Mouse (Mus musculus): ENCODE results near the gene Phf5a. TPM values are rescaled to one million over a fixed set of nuclear protein-coding genes. Genes with fewer than 3 reads are reported as not detected.

Gene Phf5a
- polyA plus RNA-seq, 1 experiment from 2014 or later = 147 TPM

DNA sequence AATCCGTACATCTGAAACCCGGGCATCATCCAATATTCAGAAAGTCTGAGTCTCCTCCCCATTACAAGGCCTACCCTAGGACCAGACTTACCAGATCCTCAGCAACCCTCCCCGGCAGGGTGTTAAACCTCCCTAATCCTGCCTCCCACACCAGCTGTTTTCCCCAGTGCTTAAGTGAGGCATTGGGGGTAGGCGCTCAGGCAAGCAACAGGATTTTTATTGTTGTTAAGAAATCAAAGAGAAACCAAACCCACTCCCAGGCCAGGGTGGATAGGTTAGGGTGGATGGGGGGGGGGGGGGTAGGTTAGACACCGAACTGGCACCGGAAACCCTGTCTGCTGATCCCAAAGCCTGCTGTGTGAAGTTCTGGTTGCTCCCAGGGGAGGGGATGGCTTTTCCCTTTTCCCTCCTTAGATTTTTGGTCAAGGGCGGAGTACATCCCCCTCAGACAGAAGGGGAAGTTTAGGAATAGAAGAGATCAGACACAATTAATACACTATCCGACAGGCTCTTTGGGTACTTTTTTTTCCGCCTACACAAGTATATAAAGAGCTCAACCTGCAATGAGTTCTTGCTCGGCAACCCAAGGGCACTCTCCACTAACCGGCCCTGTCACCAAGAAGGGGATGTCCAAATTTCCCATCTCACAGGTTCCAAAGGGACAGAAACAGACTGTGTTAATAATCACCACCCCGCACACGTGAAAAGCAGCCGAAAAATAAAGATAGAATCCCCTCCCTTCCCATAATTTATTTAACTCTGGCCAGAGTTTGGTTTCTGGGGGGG, 14.6 kb downstream of the Phf5a start:
- H3K27me3 ChIP-seq = no peaks in the 10 kb centered on the region
- H3K4me2 ChIP-seq = peak overlapping the region; percentile 97
- H3K4me3 ChIP-seq (replicated peaks) = peak overlapping the region; percentile 87
- under 1% methylated on average over 13 of the region's 14 CpGs for WGBS
- H3K36me3 ChIP-seq = peaks cover 26% of the 10 kb centered on the region
- H3K27ac ChIP-seq = peak overlapping the region; percentile 93
- H3K9ac ChIP-seq (replicated peaks) = peak overlapping the region; percentile 90
- H3K9me3 ChIP-seq = no peaks in the 10 kb centered on the region
- H3K4me1 ChIP-seq (replicated peaks) = peaks cover 9% of the 10 kb centered on the region
- ATAC-seq (ENCODE audit: insufficient number of reproducible peaks, insufficient read depth, low FRiP score, low TSS enrichment, low read depth) = no peak

DNA sequence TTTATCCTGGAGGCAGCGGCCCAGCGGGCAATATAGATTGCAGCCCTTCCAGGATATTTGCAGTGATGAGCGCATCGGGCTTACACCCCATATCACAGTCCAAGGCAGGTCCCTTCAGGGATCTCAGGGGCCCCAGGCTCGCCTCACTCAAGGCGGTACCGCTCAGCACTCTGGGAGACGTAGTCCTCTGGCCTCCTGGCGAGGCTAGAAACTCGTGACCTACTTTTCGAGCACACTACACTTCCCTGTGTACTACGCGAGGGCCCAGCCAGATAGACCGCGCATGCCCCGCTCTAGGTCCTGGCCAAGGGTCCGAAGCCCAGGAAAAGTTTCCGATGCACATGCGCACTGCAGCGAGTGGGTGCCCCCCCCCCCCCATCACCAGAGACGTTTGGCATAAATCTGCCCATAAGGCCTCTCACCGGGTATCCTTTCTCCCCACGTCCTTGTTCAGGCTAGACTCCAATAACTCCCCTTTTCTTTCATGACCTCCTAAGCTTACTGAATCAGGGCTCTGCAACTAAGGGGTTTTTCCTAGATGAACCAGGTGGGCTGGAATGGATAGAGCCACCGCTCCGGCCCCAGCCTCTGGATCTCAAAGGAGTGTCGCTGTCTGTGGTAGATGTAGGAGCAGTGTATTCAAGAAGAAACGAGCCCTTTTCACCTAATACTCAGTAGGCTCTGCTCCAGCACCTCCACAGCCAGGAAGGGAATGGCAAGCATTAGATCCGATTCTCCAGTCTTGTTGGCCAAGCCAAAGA, 15.5 kb downstream of the Phf5a start:
- peak overlapping the region; percentile 90 for H3K9ac ChIP-seq (replicated peaks)
- peak overlapping the region; percentile 97 for H3K4me2 ChIP-seq
- H3K27me3 ChIP-seq = no peaks in the 10 kb centered on the region
- no peaks in the 10 kb centered on the region for H3K9me3 ChIP-seq
- H3K4me3 ChIP-seq (replicated peaks) = peak overlapping the region; percentile 87
- peak; percentile 84 for ATAC-seq (ENCODE audit: insufficient number of reproducible peaks, insufficient read depth, low FRiP score, low TSS enrichment, low read depth)
- peak overlapping the region; percentile 93 for H3K27ac ChIP-seq
- 0% methylated on average over 28 of the region's 28 CpGs for WGBS
- peaks cover 9% of the 10 kb centered on the region for H3K4me1 ChIP-seq (replicated peaks)
- H3K36me3 ChIP-seq = peaks cover 35% of the 10 kb centered on the region

DNA sequence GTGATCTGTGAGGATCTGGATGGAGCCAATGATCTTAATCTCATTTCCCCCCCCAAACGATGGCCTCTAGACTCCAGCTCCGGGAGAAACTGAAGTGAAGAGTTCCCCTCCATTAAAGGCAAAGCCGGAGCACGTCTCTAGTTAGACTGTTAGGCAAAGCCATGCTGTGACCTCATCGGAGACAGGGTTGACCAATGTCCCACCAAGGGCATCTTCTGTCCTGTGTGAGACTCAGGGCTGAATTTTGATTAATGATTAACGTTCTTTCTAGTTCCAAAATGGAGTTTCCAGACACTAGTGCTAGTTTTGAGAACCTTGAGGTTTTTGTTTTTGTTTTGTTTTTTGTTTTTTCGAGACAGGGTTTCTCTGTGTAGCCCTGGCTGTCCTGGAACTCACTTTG, 18.6 kb downstream of the Phf5a start:
- peaks cover 63% of the 10 kb centered on the region for H3K36me3 ChIP-seq
- no peak for ATAC-seq (ENCODE audit: insufficient number of reproducible peaks, insufficient read depth, low FRiP score, low TSS enrichment, low read depth)
- H3K4me1 ChIP-seq (replicated peaks) = peaks cover 6% of the 10 kb centered on the region
- WGBS = 89% methylated on average over 7 of the region's 7 CpGs
- no peak overlapping the region for H3K4me3 ChIP-seq (replicated peaks)
- H3K27ac ChIP-seq = no peak overlapping the region
- no peaks in the 10 kb centered on the region for H3K27me3 ChIP-seq
- no peak overlapping the region for H3K9ac ChIP-seq (replicated peaks)
- H3K4me2 ChIP-seq = no peak overlapping the region
- H3K9me3 ChIP-seq = no peaks in the 10 kb centered on the region

DNA sequence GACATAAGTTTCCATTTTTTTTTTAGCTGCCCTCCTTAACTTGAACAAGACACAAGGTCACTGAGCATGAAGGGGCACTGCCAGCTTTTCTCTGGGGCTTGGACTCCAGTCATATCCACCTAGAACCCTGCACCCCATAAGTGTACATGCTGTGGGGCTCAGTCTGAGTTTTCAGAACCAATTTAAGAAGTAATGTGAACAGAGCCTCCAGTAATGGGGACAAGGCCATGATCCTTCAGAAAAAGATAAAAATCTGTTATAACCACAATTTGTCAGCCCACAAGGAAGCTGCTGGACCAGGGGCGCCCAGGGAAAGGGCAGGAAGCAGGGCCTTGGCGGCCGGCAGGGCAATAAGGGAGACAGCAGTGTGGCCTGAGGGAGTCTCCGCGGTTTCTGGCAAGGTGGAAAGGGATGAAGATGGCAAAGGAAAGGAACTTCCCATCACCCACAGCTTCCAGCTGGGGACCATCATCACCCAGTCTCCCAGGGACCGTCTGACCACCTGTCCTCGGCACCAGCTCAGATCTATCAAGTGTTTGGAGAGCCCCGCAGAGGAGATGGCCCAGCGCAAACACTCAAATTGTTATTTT, 19.2 kb downstream of the Phf5a start:
- WGBS = 90% methylated on average over 9 of the region's 9 CpGs
- H3K9ac ChIP-seq (replicated peaks) = no peak overlapping the region
- no peak for ATAC-seq (ENCODE audit: insufficient number of reproducible peaks, insufficient read depth, low FRiP score, low TSS enrichment, low read depth)

DNA sequence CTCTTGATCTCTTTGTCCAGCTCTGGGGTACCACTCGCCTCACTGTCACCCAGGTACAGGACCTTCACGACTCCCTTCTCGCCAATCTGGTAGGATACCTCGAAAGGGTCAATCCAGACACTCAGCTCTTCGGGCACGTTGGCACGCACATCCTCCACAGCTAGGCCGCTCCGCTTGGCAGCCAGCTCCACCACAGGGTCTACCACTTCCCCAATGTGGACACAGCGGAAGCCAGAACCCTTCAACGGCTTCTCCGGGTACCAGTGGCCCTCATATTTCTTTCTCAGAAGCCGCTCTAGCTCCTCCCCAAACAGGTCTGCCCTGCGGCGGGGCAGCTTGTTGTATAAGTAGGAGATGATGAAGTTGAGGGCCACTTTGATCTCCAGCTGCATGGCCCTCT, 20.3 kb downstream of the Phf5a start:
- ATAC-seq (ENCODE audit: insufficient number of reproducible peaks, insufficient read depth, low FRiP score, low TSS enrichment, low read depth) = no peak

More for the DNA sequence above, 19.2 kb downstream of the Phf5a start:
- Histone ChIP-seq H3K4me3 (replicated peaks) (no peak overlapping the region), H3K4me1 (replicated peaks) (peaks cover 6% of the 10 kb centered on the region), H3K4me2 (no peak overlapping the region), H3K27me3 (no peaks in the 10 kb centered on the region), H3K27ac (no peak overlapping the region), H3K9me3 (no peaks in the 10 kb centered on the region), H3K36me3 (peaks cover 69% of the 10 kb centered on the region)

DNA sequence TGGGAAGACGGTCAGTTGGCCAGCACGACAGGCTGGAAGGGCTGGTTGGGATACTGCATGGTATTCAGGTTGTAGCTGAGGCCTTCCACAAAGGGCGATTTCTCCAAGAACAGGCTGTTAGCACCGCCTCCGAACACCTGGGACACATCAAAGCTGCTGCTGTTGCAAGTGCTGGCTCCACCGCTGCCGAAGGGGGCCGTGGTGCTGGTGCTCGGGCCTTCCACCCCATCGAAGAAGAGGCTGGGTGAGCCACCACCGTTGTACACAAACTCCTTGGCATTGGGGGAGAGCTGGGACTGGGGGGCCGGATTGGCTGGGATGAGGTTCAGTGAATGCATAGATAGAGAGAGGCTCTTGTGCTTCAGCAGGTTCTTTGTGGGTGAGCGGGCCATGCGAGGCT, 21.0 kb downstream of the Phf5a start:
- H3K4me1 ChIP-seq (replicated peaks) = peaks cover 3% of the 10 kb centered on the region
- 67% methylated on average over 14 of the region's 14 CpGs for whole genome bisulfite sequencing
- peaks cover 79% of the 10 kb centered on the region for H3K36me3 ChIP-seq

More for the DNA sequence above, 20.3 kb downstream of the Phf5a start:
- H3K4me1 ChIP-seq (replicated peaks) = peaks cover 6% of the 10 kb centered on the region
- no peak overlapping the region for H3K4me3 ChIP-seq (replicated peaks)
- H3K4me2 ChIP-seq = no peak overlapping the region
- H3K9me3 ChIP-seq = no peaks in the 10 kb centered on the region
- H3K27ac ChIP-seq = no peak overlapping the region
- peaks cover 79% of the 10 kb centered on the region for H3K36me3 ChIP-seq
- WGBS = 97% methylated on average over 15 of the region's 15 CpGs
- H3K9ac ChIP-seq (replicated peaks) = no peak overlapping the region
- no peaks in the 10 kb centered on the region for H3K27me3 ChIP-seq

DNA sequence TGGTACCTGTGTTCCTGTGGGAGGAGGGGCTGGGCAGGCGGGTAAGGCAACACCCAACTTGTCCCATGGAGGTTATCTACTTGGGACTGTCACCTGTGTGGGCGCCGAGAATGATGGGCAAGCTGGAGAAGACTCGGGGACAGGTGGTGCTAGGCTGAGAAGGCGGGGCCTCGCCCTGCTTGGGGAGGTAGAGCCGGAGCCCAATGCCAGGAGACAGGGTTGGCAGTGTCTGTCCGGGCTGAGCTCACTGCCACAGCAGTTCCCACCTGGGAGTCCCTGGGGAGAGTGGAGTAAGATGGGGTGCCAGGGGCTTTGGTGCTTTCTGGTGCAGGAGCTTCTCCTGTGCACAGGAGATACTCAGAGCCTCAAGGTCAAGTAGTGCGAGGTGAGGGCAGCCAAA, 22.6 kb downstream of the Phf5a start:
- Histone ChIP-seq H3K4me2 (no peak overlapping the region), H3K4me3 (replicated peaks) (no peak overlapping the region), H3K4me1 (replicated peaks) (no peaks in the 10 kb centered on the region), H3K27me3 (no peaks in the 10 kb centered on the region), H3K36me3 (peaks cover 74% of the 10 kb centered on the region), H3K27ac (no peak overlapping the region), H3K9ac (replicated peaks) (no peak overlapping the region), H3K9me3 (no peaks in the 10 kb centered on the region)
- no peak for ATAC-seq (ENCODE audit: insufficient number of reproducible peaks, insufficient read depth, low FRiP score, low TSS enrichment, low read depth)
- 79% methylated on average over 9 of the region's 9 CpGs for WGBS

More for the DNA sequence above, 21.0 kb downstream of the Phf5a start:
- Histone ChIP-seq H3K4me3 (replicated peaks) (no peak overlapping the region), H3K4me2 (no peak overlapping the region), H3K9ac (replicated peaks) (no peak overlapping the region), H3K27ac (no peak overlapping the region), H3K27me3 (no peaks in the 10 kb centered on the region), H3K9me3 (no peaks in the 10 kb centered on the region)
- no peak for ATAC-seq (ENCODE audit: insufficient number of reproducible peaks, insufficient read depth, low FRiP score, low TSS enrichment, low read depth)

DNA sequence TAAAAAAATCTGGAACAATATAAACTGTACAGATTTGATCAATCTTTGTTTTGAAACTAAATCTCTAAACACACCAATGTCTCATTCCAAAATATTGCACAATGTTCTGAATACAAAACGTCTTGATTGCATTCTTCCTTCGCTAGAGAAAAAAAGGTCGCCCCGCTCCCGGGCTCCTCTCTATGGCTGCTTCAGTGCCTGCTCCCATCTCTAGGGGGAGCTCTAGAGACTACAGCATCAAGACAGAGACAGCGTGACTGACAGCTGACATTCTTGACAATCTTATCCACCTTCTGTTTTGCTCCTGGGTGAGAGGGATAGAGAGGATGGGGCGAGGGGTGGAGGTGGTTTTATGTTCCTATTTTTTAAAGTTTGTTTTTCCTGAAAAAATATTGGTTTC, 23.4 kb downstream of the Phf5a start:
- no peak for ATAC-seq (ENCODE audit: insufficient number of reproducible peaks, insufficient read depth, low FRiP score, low TSS enrichment, low read depth)
- H3K4me2 ChIP-seq = no peak overlapping the region
- H3K4me1 ChIP-seq (replicated peaks) = no peaks in the 10 kb centered on the region
- no peak overlapping the region for H3K27ac ChIP-seq
- peaks cover 66% of the 10 kb centered on the region for H3K36me3 ChIP-seq
- no peaks in the 10 kb centered on the region for H3K9me3 ChIP-seq
- H3K4me3 ChIP-seq (replicated peaks) = no peak overlapping the region
- H3K9ac ChIP-seq (replicated peaks) = no peak overlapping the region
- 59% methylated on average over 7 of the region's 7 CpGs for WGBS
- H3K27me3 ChIP-seq = no peaks in the 10 kb centered on the region

DNA sequence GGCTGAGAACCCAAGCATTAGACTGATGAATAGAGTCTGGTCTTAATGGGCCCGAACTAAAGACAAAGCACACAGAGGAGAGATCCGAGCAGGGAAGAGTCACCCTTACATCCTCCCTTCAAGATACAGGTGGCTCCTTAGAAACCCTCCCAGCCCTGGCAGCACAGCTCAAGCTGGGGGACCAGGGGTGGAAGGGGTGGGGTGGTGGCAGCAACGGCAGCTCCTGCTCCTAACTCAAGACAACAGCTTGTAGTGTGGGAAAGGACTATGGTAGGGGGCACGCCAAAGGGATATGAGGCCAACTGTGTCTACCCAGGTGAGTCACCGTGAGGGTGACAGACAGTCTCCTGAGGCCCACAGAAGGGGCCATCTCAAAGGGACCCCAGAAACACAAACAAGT, 23.9 kb downstream of the Phf5a start:
- Histone ChIP-seq H3K4me3 (replicated peaks) (no peak overlapping the region), H3K4me2 (no peak overlapping the region), H3K9me3 (no peaks in the 10 kb centered on the region), H3K27me3 (no peaks in the 10 kb centered on the region), H3K27ac (no peak overlapping the region), H3K4me1 (replicated peaks) (no peaks in the 10 kb centered on the region), H3K9ac (replicated peaks) (no peak overlapping the region), H3K36me3 (peaks cover 61% of the 10 kb centered on the region)
- no peak for ATAC-seq (ENCODE audit: insufficient number of reproducible peaks, insufficient read depth, low FRiP score, low TSS enrichment, low read depth)
- 81% methylated on average over 5 of the region's 5 CpGs for WGBS

DNA sequence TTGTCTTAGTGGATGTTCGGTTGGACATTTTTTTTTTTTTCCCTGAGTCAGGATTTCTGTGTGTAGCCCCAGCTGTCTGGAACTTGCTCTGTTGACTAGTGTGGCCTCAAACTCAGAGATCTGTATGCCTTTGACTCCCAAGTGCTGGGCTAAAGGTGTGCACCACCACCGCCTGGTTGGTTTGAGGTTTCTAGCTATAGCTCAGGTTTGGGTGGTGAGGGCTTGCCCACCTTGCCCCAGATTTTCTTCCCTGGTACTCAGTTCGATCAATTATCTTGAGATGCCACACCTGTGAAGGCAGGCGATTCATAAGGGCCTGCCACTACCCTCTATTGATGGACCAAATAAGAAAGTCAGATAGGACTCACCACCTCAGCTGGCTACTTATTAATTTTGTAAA, 24.6 kb downstream of the Phf5a start:
- no peaks in the 10 kb centered on the region for H3K27me3 ChIP-seq
- 98% methylated on average over 4 of the region's 4 CpGs for WGBS
- H3K27ac ChIP-seq = no peak overlapping the region
- H3K4me3 ChIP-seq (replicated peaks) = no peak overlapping the region
- H3K9ac ChIP-seq (replicated peaks) = no peak overlapping the region
- H3K4me2 ChIP-seq = no peak overlapping the region
- no peak for ATAC-seq (ENCODE audit: insufficient number of reproducible peaks, insufficient read depth, low FRiP score, low TSS enrichment, low read depth)
- no peaks in the 10 kb centered on the region for H3K9me3 ChIP-seq
- H3K36me3 ChIP-seq = peaks cover 54% of the 10 kb centered on the region
- no peaks in the 10 kb centered on the region for H3K4me1 ChIP-seq (replicated peaks)

DNA sequence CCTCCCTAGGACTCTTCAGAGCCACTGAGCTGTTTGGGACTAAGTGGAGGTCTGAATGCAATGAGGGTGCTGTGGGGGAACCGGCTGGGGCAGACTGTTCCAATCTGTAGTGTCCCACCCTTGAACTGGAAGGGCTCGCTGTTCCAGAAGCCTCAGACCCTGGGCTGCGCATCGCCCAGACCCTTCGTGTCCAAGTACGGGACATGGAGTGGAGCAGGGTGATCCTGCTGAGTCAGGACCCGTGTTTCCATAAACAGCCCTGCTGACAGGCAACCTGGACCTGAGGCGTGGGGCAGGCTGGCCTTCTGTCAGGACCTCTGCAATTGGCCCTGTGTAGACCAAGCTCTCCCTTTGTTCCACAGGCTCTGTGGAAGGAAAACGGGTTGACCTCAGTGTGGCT, 25.0 kb downstream of the Phf5a start:
- H3K27me3 ChIP-seq = no peaks in the 10 kb centered on the region
- WGBS = 89% methylated on average over 9 of the region's 9 CpGs
- no peak for ATAC-seq (ENCODE audit: insufficient number of reproducible peaks, insufficient read depth, low FRiP score, low TSS enrichment, low read depth)
- peaks cover 50% of the 10 kb centered on the region for H3K36me3 ChIP-seq
- no peak overlapping the region for H3K4me3 ChIP-seq (replicated peaks)
- no peaks in the 10 kb centered on the region for H3K9me3 ChIP-seq
- no peaks in the 10 kb centered on the region for H3K4me1 ChIP-seq (replicated peaks)
- H3K4me2 ChIP-seq = no peak overlapping the region
- H3K9ac ChIP-seq (replicated peaks) = no peak overlapping the region
- H3K27ac ChIP-seq = no peak overlapping the region
